Mouse (Mus musculus): ENCODE data around the gene Rbmy.
"Not testable (repeated sequence)": the region's sequence is repeated elsewhere in the genome, so short reads cannot be mapped to it uniquely, and the experiment has no call there.

The Rbmy gene

GRCm38 (mm10) chrY:2830380-2830779 lies at the start of gene Rbmy, which contains the start of gene Gm10256:
Rbmy (plus strand) TSS chrY:2830680.
Gm10256 (plus strand) TSS chrY:2830699.
- DNase-seq (ENCODE audit: low spot score) = not testable (repeated sequence)

- not testable (repeated sequence) for DNase-seq (ENCODE audit: low spot score)
These were observed 34.4 kb upstream of the Rbmy start, which contains the start of gene Gm4064 for GRCm38 (mm10) chrY:2796105-2796504. Gm4064 (minus strand) TSS chrY:2796205.

All from spleen, adult 12 weeks (tissue).